18 mouse cellular contexts compared by ENCODE assay signal in genomic region chr7:122706736-122707135, GRCm38 (mm10). TPM values are rescaled to one million over a fixed set of nuclear protein-coding genes. Genes with fewer than 3 reads are reported as not detected.
"Had no signal": no experiment of that assay in that cellular context is flagged by ENCODE, and none has a peak within 500 bp of the region (broad histone marks: within the 10 kb centered on the region; RNA-seq: fewer than 3 reads in every experiment).

No protein-coding gene starts in this region.

- H3K4me1 ChIP-seq: midbrain, embryonic 10.5 days; midbrain, embryonic 12.5 days; neural tube, embryonic 13.5 days; neural tube, embryonic 15.5 days; stomach, embryonic 15.5 days had no signal

- H3K27ac ChIP-seq: midbrain, embryonic 10.5 days; midbrain, embryonic 12.5 days; neural tube, embryonic 13.5 days; neural tube, embryonic 15.5 days; stomach, embryonic 15.5 days; stomach, postnatal 0 days had no signal

- H3K4me3 ChIP-seq: midbrain, embryonic 10.5 days; midbrain, embryonic 12.5 days; myocyte; neural tube, embryonic 13.5 days; neural tube, embryonic 15.5 days; stomach, embryonic 15.5 days had no signal

- DNase-seq: lung, embryonic 14.5 days; lung, postnatal 10 days; lung, postnatal 4 days; midbrain, embryonic 14.5 days; right cerebral cortex, postnatal 14 days; thymus, adult 2 months; thymus, postnatal 25 days; thymus, postnatal 4 days had no signal

RNA-seq across cellular contexts. Expression of gene Cacng3, which starts 36.4 kb away (rescaled TPM):
- total RNA-seq: megakaryocyte, adult 5-6 weeks; megakaryocyte-erythroid progenitor cell, adult 5-6 weeks had no signal
- polyA plus RNA-seq: myocyte; testis, adult 2 months; thymus, adult 2 months had no signal
